Mouse (Mus musculus) megakaryocyte, embryonic 14.5 days (primary cell): ENCODE data around the gene Cd93. TPM values are rescaled to one million over a fixed set of nuclear protein-coding genes. Genes with fewer than 3 reads are reported as not detected.

ENCODE experiments used
- H3K27me3 ChIP-seq: replicated peaks from 2 replicates; pipeline ENCODE3; 2012; ENCODE audit warnings: inconsistent platforms
- H3K36me3 ChIP-seq: replicated peaks from 2 replicates; pipeline ENCODE3; 2012; ENCODE audit warnings: low read length, inconsistent platforms, mixed read lengths
- H3K4me1 ChIP-seq: 2 replicates; pipeline ENCODE4 v1.6.1; 2012; ENCODE audit warnings: inconsistent platforms
- H3K4me3 ChIP-seq: replicated peaks from 2 replicates; pipeline ENCODE3; 2012; ENCODE audit warnings: moderate library complexity, mild to moderate bottlenecking, inconsistent platforms
- H3K9me3 ChIP-seq: 2 replicates; pipeline ENCODE4 v1.6.1; 2012; ENCODE audit warnings: inconsistent platforms
- FLI1 ChIP-seq: IDR thresholded peaks from 2 replicates; pipeline ENCODE4 v1.6.1; 2012; ENCODE audit warnings: low read length, inconsistent platforms, mixed read lengths
- GATA1 ChIP-seq: IDR thresholded peaks from 3 replicates; pipeline ENCODE4 v1.6.1; 2012; ENCODE audit warnings: mixed read lengths, low read length, inconsistent platforms, borderline replicate concordance
- polyA plus RNA-seq: library from polyadenylated mRNA; stranded (reverse); fragments of >175 nt; gene quantifications from 2 replicates; pipeline ENCODE4 v1.2.3, GENCODE M21; 2012; ENCODE audit warnings: low replicate concordance; ENCODE audit not compliant: insufficient read depth

Cd93 gene
- polyA plus RNA-seq, 1 experiment = 1.2 TPM

- H3K9me3 ChIP-seq = 0 out of 2 replicates have a peak, but pooled peaks cover 7% of the 10 kb centered on the region
- peaks cover 29% of the 10 kb centered on the region for H3K27me3 ChIP-seq
- TF ChIP-seq GATA1 (no peak), FLI1 (no peak)
- peak overlapping the region; percentile 15 for H3K4me3 ChIP-seq
- peaks cover 70% of the 10 kb centered on the region for H3K4me1 ChIP-seq
- no peaks in the 10 kb centered on the region for H3K36me3 ChIP-seq
These were observed 47.2 kb downstream of the Cd93 start for GRCm38 (mm10) chr2:148396209-148396608.

GRCm38 (mm10) chr2:148395131-148396051, 48.0 kb downstream of the Cd93 start, which contains the start of gene Sstr4:
TSS of gene Sstr4 (plus strand) at chr2:148395344.
- Histone ChIP-seq H3K4me1 (peaks cover 63% of the 10 kb centered on the region), H3K4me3 (peak within 1 kb of the TSS; percentile 89), H3K9me3 (0 out of 2 replicates have a peak, but pooled peaks cover 7% of the 10 kb centered on the region), H3K36me3 (no peaks in the 10 kb centered on the region), H3K27me3 (peaks cover 29% of the 10 kb centered on the region)
- no peak for TF ChIP-seq GATA1
- no peak for TF ChIP-seq FLI1

- Histone ChIP-seq H3K36me3 (no peaks in the 10 kb centered on the region), H3K9me3 (0 out of 2 replicates have a peak, but pooled peaks cover 7% of the 10 kb centered on the region), H3K27me3 (peaks cover 30% of the 10 kb centered on the region), H3K4me1 (peaks cover 56% of the 10 kb centered on the region), H3K4me3 (peak overlapping the region; percentile 40)
- TF ChIP-seq FLI1 = no peak
- no peak for TF ChIP-seq GATA1
These were observed 49.5 kb downstream of the Cd93 start for GRCm38 (mm10) chr2:148393846-148394245.

- Histone ChIP-seq H3K4me1 (peaks cover 53% of the 10 kb centered on the region), H3K27me3 (peaks cover 31% of the 10 kb centered on the region), H3K4me3 (no peak overlapping the region), H3K9me3 (0 out of 2 replicates have a peak, but pooled peaks cover 7% of the 10 kb centered on the region), H3K36me3 (no peaks in the 10 kb centered on the region)
- TF ChIP-seq GATA1 = no peak
- TF ChIP-seq FLI1 = no peak
These were observed 50.2 kb downstream of the Cd93 start for GRCm38 (mm10) chr2:148393149-148393548.

GRCm38 (mm10) chr2:148387652-148388581, 55.4 kb downstream of the Cd93 start:
- no peaks in the 10 kb centered on the region for H3K9me3 ChIP-seq
- H3K4me1 ChIP-seq = peaks cover 5% of the 10 kb centered on the region; the same call in 1 of the 2 replicates
- no peaks in the 10 kb centered on the region for H3K36me3 ChIP-seq
- no peak overlapping the region for H3K4me3 ChIP-seq
- H3K27me3 ChIP-seq = peaks cover 17% of the 10 kb centered on the region
- TF ChIP-seq FLI1 (no peak), GATA1 (no peak)

GRCm38 (mm10) chr2:148386927-148387326, 56.4 kb downstream of the Cd93 start:
- H3K27me3 ChIP-seq = peaks cover 15% of the 10 kb centered on the region
- no peaks in the 10 kb centered on the region for H3K36me3 ChIP-seq
- 0 out of 2 replicates have a peak, but pooled peaks cover 3% of the 10 kb centered on the region for H3K4me1 ChIP-seq
- no peak for TF ChIP-seq FLI1
- TF ChIP-seq GATA1 = no peak
- no peaks in the 10 kb centered on the region for H3K9me3 ChIP-seq
- H3K4me3 ChIP-seq = no peak overlapping the region

Other genes with a start within 250 kb of the Cd93 start
- not detected in 2 replicates for gene Sstr4, start 48.2 kb downstream of the Cd93 start, polyA plus RNA-seq
- 1.2 TPM in 2 replicates for gene Thbd, start 35.4 kb downstream of the Cd93 start, polyA plus RNA-seq
- gene Nxt1, start 229.0 kb upstream of the Cd93 start, polyA plus RNA-seq = 2.6 and 25.6 TPM in 2 replicates
- gene Gzf1, start 237.5 kb upstream of the Cd93 start, polyA plus RNA-seq = 5.2 and 17.8 TPM in 2 replicates